Mouse (Mus musculus) urinary bladder, postnatal 14 days (tissue): ENCODE measurements at regions not wholly inside any gene's neighbourhood (a gene's known extent, or its start where the extent isn't known, plus 50 kb on each side); places are given as distances from the start of the nearest gene placed in this dataset.
A peak's percentile ranks its signal among the peaks of the same experiment; 100 is the strongest.

Source experiments
- DNase-seq: peaks from one replicate; pipeline ENCODE4 v3.0.0; 2021; ENCODE audit warnings: low spot score

DNA sequence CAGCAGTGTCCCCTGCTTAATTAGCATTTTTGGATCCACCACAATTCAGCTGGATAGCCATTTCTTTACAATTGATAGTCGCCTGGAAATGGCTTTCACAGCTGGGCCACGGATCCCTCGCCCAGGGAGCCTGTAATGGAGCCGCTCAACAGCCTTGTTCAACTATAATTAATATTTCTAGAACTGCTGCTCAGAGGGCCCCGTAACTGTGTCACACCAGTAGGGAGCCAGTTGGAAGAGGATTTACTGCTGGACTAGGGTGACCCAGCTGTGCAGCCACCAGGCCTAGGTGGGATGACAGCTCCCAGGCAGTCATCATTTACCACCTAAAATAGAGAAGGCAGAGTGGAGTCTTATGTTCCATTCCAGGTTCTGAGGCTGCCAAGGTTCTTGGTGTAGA lies 529.2 kb downstream of the Nr2f2 start:
- DNase-seq = no peak

DNA sequence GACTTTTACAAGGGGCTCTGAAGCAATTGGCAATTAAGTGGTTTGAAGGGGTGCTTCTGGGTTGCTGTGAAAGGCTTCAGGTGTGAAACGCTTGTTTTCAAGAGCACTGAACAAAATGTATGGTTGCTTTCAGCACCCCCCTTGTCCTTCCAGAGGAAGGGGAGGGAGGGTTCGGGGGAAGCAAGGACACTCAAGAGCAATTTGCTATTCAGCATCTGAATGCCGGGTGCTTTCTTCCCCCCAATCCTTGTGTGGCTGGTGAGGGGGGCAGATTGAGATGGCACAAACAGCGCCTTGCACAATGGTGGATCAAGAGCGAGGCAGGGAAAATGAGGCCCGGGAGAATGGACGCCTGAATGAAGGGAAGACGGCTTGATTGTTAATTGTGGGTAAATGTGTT lies 539.3 kb downstream of the Nr2f2 start:
- no peak for DNase-seq

DNA sequence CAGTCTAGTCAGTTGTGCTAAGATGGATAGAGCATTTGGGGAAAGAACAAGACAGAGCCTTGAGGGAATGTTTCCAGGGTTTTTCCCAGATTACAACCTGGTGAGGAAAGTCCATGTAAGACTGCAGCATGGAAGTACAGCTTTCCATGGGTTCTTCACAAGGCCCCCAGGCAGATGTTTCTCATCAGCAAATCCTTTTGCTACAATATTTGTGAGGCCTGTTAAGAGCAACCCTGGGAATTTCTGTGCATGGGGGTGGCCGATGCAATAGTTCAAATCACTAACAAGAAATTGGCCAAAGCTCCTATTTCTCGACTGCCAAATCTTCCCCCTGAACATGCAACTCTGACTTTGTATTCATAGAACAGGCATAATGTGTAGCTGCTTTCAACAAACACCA lies 546.0 kb downstream of the Nr2f2 start:
- DNase-seq = no peak

DNA sequence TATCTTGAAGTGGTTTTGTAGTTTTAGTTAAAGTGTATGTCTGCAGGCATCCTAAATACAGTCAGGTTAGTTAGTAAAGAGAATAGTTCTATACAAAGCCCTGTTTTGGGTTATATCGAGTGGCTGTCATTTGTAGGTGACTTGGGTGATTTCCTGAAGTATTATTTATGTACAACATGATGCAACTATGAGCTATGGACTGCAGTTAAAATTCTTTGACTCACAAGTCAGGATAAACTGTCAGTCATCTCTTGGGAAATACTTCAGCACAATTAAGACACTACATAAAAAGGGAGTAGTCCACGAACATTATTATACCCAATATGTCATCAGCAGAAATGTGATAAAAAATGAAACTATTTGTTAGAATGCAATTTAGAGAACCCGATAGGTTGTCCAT lies 554.2 kb downstream of the Nr2f2 start:
- DNase-seq = no peak

DNA sequence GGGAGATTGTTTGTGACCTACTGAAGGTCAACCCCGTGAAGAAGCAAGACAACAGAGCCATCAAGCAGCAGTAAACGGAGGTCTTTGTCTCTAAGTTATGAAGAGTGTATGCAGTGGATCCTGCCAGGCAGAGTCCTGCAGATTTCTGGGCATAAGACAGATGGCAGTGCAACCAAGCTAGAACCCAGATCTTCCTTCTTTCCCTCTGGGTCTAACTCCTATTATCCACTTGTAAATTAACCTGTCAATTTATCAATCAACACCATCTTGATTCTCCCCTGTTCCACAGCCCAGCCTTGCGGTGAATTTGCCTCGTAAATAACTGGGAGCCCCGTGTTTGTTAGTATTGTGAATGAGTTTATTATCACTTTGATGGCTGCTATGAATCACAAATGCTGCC lies 555.7 kb downstream of the Nr2f2 start:
- DNase-seq = no peak

DNA sequence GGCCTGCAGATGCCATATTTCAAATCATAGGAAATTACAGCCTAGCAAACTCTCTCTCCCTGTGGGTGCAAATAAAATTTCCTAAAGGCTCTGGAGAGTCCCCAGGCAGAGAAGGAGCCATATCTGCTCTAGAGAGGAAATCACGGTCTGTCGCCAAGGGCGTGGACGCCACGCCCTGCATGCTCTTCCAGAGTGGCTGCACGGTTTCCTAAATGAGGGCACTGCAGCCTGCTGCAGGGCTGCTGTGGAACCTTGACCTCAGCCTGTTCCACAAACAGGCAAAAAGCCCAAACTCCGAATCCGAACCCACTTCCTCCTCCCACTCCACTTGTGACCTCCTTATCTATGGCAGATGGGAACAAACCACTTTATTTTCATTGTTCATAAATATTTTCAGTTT lies 559.3 kb downstream of the Nr2f2 start:
- DNase-seq = peak; percentile 3

DNA sequence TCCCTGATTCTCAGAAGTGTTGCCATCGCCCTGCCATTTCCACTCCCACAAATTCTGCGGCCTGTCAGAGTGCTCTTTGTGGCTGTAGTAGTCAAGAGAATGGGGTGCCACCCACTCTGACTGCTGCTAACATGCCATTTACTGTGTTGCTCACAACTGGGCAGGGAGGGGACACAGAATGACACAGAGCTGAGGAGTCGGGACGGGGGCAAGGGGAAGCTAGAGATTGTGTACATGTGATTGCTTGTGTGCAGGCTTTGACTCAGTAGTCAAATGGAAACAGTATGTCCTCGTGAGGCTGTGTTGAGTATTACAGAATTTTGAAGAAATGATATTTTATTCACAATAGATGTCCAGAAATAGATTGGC lies 595.6 kb downstream of the Nr2f2 start:
- DNase-seq = no peak

DNA sequence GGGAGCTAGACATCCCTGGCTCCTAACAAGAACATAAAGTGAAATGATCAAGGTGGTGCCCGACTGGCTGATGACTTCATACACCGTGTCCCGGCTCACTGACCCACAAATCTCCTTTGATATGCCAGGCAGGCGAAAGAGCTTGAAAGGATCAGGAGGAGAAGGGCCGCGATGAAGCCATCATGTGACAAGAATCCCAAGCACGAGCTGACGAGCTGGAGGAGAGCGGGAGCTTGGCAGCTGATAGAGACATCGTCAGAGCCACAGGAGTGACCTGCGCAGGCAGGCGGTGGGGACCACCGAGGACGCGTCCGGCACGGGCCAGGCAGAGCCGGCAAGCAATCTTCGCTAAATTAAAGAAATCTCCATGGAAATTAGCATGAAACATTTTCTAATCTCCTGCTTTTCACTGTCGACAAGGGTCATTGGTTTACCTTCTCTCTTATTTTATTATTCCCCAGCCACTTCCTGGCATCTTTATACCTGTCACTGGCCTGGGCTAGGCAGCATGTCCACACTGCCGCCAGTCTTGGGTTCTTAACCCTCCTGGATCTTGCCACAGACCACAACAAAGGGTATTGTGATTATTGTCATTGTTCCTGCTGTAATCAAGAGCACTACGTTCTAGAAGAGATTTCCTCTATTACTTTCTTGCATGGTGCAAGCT lies 596.1 kb downstream of the Nr2f2 start:
- DNase-seq = no peak

DNA sequence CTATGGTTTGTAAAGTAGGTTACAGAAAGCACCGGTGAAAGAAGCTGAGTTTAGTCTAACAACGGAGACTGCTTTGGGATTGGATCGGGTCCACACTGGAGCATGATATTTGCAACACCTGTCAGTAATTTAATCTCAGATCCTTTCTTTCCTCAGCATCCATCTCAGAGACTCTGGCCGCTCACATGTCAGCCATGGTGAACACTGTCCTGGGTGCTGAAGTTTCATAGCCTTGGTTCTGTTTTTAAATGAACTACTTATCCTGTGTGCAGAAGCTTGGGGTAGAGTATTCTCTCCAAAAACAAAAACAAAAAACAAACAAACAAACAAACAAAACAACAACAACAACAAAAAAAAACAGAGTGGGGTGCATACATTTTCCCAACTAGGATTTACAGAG lies 600.1 kb downstream of the Nr2f2 start:
- DNase-seq = no peak

DNA sequence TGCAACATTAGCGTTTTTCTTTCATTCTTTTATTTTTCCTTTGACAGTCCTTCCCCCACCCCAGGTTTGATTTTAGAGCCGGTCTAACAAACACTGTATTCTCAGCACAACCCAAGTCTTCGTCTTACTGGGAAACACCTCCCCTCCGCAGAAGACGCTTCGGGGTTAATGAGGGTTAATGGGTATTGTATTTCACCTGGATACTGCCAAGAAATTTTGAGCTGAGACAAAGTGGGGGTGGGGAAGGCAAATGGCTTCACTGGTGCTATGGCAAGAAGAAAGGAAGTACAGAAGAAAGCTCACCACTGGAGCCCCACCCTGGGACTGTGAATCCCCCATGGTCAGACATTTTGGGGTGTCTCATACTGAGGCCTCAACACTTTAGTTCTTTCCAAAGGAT lies 626.0 kb downstream of the Nr2f2 start:
- DNase-seq = no peak

DNA sequence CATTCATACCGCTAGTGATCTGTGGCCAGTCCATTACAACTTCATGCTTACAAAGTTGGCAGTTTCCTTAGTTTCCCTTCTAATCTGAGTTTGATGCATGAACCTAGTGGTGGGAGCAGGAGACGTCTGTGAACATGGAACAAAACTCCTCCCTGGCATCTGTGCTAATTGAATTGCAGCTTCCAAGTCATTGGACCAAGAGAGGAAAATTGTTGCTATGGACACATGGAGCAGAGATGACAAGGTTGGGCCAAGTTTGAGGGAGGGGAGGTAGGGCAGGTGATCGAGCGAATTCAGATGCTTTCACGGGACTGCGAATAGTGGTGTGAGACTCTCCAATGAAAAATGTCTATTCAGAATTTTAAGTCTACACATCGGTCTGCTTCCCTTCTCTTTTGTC lies 627.5 kb downstream of the Nr2f2 start:
- no peak for DNase-seq

DNA sequence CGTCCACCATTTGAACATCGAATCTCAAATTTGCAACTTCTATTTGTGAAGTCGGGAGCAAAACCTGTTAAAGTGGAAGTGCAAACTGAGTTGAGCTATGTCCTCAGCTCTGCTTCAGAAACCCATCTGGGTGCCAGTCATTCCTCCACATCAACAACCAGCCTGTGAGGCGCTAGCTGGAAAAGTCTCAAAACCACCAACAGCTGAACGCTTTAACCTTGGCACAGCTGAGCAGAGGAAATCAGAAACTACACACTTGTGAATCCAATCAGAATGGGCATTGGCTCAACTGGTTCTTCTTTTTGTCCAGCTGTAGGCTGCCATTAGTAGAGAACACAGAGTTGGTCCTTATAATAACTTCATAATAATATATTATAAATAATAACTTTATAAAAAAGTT lies 651.5 kb downstream of the Nr2f2 start:
- no peak for DNase-seq

DNA sequence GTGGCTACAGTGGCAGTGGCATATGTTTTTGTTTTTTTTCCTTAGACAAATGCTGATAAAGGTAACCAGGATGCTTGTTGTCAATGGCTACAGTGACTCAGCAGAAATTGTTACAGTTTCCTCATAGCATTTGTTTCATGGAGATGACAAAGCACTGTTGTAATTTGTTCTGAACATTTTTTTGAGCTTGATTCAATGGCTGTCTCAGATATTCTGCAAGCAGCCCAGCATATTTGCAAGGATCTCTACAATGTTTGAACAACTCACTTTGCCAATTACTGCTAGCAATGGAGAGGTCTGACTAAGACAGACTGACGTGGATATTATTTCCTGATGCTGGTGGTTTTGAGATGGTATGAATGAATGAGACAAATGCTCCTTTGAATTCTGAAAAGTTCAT lies 696.3 kb downstream of the Nr2f2 start:
- no peak for DNase-seq

DNA sequence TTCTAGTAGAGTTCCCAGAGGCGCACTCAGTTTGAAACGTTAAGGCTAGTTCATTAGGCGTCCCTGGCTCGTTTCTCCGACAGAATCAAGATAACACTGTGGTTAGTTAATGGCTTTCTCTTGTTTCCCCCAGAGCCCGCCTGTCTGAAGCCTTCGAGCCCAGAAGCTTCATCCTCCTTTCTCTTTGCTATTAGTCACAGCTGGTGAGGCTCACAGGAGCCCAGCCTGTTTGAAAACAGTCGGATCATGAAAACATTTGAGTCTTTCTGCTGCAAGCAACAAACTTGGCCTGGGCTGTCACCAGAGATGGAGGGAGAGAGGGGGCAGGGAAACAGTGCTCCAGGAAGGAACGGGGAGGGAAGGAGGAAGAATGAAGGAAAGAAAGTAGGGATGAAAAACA lies 711.0 kb downstream of the Nr2f2 start:
- peak; percentile 18 for DNase-seq

DNA sequence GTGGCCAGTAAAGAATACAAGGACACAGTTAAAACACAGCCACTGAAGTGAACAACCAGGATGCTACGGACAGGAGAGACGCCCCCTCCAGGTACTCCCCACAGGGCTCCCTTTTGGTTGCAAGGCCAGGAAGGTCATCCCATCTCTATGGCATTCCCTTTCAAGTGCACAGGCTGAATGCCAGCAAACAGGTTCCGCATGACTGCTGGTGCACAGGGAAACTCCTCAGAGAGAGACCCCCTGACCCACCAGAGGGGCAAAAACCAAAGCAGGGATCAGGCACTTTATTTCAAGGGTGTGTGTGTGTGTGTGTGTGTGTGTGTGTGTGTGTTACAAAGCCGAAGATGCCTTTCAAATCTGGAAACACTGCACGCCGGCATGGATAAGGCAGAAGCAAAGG lies 721.1 kb downstream of the Nr2f2 start:
- DNase-seq = no peak

DNA sequence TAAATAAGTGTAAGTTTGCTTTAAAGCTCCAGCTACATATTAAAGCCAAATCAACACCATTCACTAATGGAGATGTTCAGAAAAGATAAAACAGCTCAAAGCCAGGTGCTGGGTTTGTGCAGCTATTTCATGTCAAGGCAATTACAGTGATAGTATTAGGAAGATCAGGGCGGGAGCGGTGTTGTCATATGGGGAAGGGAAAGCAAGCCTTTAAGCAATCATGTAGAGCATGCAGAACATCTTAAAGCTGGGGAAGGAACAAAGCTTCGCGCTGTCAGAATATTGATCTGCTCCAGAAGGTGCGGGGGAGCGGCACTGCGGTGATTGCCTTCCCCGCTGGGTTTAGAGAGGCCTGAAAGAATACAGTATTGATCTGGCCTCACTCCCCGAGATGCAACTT lies 724.9 kb downstream of the Nr2f2 start:
- DNase-seq = no peak

DNA sequence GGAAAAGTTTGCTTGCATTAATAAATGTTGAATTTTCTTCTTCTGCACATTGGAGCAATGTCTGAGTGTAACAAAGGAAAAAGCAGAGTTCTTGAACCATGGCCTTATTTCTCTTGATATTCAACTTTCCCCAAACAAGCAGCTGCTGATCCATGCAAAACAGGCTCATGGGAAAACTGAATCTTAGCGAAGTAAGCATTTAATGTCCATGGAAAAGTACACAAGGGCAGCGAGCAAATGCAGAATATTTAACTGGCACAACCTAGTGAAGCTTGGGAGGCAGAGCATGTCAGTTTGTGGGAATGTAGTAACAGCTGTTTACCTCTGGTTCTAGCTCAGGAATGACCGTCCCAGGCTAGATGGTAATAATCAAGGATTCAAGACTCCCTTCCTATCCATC lies 766.7 kb downstream of the Nr2f2 start:
- DNase-seq = no peak

DNA sequence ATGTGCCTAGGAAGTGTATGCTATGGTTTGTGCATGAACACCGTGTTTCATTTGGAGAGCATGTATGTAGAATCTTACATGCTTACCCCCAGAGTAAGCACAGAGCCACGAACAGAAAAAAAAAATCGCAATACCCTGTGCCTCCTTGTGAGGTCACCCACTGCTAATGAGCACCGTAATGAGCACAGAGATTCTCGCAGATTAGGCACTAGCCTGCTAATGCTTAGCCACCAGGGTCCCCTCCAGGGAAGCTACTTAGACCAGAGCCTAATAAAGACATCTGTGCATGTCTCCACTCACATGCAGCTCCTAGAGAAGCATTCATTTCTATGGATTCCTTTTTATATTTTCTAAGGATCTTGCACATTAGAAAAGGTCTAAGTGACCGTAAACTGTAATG lies 780.8 kb downstream of the Nr2f2 start:
- no peak for DNase-seq

DNA sequence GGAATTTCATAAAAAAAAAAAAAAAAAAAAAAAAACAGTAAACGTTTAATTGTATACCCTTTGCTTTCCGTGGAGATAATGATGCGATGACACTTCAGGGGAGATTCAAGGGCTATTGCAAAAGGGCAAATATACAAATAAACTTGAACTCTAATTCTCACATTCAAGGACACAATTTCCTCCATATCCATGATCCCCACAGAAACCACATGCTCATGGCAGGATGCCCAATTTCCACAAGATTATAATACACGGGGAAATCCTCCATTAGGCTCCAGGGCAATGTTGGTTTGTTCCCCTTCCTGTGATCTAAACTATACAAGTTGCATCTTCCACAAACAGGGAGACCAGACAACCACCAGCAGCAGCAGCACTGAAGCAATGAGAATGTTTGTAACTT lies 781.4 kb downstream of the Nr2f2 start:
- DNase-seq = no peak

DNA sequence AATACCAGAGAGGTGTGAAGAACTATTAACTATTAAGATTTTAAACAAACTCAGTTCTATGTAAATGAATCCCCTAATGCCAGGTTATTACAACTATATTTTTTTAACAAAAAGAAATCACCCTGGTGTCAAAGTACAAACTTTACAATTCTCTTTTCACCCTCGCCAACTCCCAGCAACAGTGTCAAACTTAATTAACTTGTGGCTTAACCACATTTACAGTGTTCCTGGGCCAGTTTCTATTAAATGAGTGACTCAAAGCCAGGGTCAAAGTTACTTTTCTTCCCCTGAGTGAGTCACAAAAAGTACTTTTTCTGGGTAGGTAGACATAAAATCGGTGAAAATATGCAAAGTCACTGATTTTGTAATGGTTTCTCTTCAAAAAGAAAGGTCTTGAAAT lies 782.0 kb downstream of the Nr2f2 start:
- DNase-seq = no peak

DNA sequence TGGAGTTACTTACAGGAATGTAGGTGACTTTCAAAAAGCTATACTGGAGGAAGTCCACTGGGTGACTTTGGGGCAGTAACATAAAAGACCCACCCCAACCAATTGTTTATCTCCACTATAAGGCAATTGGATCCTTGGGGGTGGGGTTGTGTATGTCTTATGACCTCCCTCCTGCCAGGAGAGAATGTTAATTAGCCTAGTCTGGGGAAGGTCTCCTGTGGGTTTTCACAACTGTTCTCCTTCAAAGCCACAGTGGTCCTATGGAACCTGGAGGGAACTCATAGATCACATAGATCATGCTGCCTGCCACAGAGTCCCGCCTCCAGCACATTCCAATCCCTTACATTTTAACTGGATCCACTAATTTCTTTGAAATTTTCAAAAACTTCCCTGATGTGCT lies 782.6 kb downstream of the Nr2f2 start:
- DNase-seq = no peak

DNA sequence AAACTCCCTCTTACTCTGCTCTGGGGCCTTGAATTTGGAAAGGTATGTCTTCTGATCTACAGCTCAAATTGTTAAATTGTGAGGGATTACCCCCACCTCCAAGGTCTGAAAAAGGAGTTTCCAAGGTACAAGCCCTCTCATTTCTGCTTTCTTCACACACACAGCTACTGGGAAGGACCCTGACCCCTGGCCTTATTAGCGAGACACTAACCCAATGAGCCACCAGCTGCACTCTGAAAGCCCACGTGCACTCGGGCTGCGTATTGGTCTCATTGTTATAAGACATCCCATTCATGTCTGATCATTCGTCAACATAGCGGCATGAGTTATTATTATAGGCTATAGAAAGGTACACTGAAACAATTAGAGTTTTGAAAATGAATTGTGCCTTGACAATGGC lies 784.9 kb downstream of the Nr2f2 start:
- DNase-seq = no peak

DNA sequence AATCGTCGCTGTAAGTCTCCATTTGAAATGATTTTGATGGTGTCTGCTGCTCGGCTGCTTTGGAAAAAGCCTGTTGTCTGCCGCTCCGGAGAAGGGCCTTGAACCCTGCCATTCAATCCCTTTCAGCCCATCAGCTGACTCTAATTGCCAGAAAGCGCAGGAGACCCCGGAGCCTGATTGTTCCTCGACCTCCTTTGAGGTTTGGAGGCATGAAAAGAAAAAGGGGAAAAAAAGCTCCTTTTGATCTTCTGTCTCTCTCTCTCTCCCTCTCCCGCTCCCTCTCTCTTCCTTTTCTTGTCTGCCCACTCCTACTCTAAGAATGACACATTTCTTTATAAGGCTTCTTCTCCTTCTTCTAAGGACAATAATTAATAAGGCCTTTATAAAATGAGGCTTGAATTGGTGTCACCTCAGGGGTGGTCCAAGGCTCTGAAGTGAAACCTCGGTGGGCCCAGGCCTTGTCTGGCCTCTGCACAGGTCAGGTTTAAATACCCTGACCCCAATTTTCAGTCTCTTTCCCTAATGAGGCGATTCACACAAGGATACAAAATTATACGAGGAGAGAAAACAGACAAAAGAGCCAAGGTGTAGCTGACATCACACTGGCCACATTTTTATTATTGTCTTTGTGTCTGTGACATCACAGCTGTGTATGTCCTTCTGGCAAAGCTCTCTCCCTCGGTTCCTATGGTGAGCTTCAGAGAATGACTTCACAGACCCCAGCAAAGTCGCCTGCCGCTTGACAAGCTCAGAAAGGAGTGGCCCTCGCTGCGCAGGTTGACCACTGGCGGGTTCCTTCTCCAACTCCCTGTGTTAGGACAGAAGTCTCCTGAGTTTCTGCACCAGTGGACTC lies 787.4 kb downstream of the Nr2f2 start:
- no peak for DNase-seq

DNA sequence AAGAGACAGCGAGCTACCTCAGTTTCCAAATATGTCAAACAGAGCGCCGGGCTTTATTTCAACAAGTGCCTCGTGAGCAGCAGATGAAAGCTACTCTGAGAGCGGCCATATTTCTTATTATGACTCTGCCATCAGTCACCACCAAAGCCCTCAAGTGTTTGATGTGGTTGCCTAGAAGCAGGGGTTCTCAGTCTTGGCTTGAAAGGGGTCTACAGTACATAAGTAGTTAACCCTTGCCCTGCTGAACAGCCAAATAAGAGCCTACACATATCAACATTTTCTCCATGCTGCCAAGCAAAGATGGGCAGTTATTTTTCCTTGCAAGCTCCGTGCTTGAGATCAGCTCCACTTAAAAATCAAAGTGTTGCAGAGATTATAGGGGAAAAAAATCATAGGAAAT lies 788.8 kb downstream of the Nr2f2 start:
- DNase-seq = no peak
